Mouse (Mus musculus) gastrocnemius, postnatal 36 days (tissue): ENCODE measurements around the gene Mamdc2. TPM values are rescaled to one million over a fixed set of nuclear protein-coding genes. Genes with fewer than 3 reads are reported as not detected.
A peak's percentile ranks its signal among the peaks of the same experiment; 100 is the strongest.

Experiments
- DNase-seq, 2 experiments: peaks; one replicate each; pipeline ENCODE4 v3.0.0; 2022
- intact Hi-C: fragments of 180-260 bp; cut with DNase I; formaldehyde crosslinking; loops from one replicate; pipeline ENCODE4 v1.15.1; 2025
- total RNA-seq, 2 experiments: library from RNA; stranded (reverse); gene quantifications; 2 replicates each; pipeline ENCODE4 v1.2.3; 2021

Mamdc2 gene
- total RNA-seq, 2 experiments from 2014 or later = 0.89 to 0.92 TPM

DNA sequence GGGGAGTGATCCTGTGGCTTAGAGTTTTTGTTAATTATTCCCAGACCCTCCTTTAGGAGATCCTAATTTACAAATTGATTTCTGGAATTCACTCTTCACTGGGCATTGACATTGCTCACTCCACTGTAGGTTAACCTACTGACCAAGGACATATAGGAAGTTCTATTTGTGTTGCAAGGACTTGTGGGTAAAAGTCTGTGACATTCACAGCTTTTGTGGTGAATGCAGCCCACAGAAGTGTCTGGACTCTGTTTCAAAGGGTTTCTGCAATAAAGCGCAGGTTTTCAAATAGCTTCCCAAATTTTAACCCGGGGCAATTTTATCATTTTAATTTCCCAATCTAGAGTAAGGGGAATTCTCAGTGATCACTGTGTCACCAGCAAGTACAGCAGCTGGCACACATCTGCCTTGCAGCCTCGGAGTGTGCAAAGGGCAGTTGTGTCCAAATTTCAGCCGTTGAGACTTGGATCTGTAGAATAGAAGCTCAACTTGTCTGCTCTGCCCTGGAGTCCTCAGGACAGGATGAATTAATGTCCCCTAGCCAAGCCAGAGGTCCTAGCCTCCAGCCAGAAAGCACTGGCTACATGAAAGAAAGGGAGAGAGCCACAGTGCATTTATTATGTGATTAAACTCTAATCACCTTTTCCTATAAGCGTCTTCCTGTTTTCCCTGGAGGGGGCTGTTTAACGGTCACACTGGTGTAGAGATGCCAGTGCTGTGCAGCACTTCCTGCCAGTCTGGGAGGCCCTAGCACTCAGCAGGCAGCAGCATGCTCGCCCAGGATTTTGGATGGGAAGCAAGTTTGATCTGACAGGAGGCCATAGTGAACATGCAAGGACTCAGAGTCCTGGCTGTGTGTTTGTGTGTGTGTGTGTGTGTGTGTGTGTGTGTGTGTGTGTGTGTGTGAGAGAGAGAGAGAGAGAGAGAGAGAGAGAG lies 3.1 kb downstream of the Mamdc2 start:
- intact Hi-C loops = no loop called here
- no peak for DNase-seq

DNA sequence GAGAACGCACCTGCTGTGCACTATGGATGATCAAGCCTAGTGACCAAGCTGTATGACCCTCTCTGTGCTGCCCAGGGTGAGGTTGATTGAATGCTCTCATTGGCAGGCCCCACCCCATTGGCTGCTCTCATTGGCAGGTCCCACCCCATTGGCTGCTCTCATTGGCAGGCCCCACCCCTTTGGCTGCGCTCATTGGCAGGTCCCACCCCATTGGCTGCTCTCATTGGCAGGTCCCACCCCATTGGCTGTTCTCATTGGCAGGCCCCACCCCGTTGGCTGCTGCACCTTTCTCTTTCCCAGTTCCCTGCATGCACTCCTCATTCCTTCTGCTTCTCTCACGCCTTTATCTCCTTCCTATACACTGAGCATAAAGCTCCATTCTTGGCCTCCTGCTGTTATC lies 12.5 kb downstream of the Mamdc2 start:
- intact Hi-C loops = no loop called here
- DNase-seq = no peak

DNA sequence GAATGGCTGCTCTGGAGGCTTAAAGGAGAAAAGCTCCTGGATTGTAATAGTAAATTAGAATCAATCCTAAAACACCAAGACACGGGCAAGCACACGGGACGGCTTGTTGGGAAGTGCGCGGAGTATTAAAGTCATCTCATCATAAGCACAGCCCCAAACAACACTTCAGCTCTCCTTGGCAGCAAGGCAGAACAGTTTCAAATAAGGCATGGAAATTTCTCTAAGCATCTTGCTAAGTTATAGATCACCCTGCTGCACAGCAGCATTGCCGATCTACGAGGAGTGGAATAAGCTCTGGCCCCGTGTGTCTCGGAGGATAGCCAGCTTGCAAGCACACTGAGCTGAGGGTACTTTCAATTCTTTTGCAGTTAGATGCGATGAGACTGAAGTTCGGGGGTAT lies 13.8 kb downstream of the Mamdc2 start:
- DNase-seq = no peak
- intact Hi-C loops = no loop called here

DNA sequence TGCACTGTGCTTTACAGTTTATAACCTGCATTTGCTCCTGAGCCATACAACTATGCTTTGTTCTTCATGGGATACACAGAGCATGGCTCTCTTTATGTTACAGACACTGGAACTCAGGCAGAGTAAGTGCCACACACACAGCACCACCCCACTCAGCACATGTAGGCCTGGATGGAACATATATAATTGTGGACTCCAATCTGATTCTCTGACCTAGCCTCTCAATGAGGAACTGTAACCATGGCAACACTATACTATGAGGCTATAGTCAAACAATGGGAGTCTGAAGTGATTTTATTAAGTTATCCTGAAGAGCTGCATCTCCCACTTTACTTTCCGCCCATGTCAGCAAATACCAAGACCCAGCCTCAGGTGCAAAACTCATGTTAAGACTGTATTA lies 30.6 kb downstream of the Mamdc2 start:
- intact Hi-C loops = no loop called here
- no peak for DNase-seq

DNA sequence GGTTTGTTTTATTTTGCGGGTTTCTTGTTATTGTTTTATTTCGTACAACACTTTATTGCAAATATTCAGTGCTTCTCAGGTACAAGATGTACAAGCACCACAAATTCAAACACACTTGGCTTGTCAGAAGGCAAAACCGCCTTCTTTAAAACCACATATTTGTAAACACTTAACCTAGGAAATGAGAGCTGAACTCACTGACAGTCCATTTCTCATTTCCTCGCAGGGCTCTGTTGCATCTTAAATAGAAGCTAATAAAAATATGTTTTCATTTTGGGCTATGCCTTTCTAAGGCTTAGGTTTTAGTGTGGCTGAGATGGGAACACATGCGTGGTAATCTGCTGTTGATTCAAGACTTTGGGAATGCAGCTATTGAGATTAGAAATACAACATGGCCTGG lies 37.4 kb downstream of the Mamdc2 start:
- intact Hi-C loops = no loop called here
- no peak for DNase-seq

DNA sequence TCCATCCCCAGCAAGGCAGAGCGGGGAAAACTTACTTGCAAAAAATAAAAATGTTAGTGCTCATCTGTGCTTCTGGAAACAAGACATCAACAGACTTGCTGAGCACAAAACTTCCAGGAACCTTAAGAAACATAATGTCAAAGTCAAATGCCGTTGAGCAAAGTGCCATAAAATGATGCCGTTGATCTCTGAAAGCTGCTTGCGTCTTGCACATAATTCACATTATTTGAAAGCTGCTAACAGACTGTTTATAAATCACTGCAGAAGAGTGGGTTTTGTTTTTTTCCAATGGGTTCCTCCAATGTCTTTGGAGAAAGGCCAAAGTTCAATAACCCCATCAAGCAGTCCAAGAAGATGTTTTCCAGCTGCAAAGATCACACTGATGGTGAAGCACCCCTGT lies 37.9 kb downstream of the Mamdc2 start:
- intact Hi-C loops = no loop called here

DNA sequence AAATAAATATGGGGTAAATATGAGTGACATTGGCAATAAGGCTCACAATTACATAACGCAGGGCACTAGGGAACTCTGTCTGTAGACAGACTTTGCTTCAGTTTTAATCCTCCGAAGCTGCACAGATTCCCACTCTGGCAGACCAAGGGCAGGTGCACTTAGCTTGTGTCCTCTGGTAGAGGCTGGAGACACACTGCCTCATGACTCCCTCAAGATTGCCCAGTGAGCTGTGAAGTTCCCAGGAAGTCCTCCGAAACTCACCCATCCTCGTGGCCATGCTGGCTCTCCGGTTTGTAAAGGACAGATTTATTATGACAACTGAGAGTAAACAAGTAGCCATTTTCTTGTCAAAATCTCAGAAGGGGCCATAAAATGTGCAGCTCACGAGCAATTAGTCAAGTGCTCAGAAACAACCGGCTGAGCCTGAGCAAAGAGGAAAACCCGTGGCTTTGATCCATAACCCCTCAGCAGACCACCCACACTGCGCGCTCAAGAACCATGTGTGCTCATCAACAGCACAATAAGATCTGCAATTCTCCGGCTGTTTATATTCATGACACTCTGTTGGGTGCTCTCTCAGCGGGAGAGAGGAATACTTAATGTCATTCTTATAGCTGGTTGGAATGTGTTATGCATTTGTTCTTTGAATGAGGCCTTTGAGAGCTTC lies 46.6 kb downstream of the Mamdc2 start:
- intact Hi-C loops = no loop called here

More for the DNA sequence above, 37.9 kb downstream of the Mamdc2 start:
- no peak for DNase-seq

DNA sequence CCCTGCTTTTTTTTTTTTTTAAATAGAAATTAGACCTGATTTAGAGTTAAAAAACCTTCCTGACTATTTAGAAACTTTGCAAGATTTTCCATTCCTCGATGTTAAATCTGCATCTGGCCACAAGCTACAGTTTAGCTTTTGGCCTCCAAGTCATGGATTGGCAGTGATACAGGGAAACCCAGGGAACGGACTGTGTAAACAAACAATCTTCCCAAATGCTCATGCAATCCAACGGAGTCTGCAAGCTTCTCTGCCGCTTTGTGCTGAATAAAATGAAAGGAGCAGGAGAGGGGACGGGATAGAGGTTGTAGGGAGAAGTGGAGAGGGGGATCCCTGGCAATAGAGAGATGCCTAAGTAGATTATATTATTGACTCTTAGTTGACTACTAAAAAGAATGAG lies 47.8 kb downstream of the Mamdc2 start:
- DNase-seq = peak in 1 of 2 experiments; percentile 53
- intact Hi-C loops = no loop called here

More for the DNA sequence above, 46.6 kb downstream of the Mamdc2 start:
- no peak for DNase-seq

DNA sequence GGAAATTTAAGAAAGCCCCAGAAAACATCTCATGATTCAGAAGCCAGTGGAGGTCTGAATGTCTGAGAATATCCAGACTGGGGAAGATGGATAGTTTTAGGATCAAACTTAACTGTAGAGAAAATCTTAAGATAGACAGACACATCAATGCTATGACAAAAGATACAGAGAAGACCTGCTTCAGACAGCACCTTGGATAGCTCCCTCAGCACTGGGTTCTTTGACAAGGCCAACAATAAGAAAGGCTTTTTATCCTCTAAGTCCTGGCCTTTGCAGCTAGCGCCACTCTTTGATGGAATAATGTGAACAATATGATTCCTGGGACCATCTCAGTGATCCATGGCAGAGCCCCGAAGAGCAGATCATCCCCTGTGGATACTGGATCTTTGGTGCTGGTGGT lies 52.3 kb downstream of the Mamdc2 start:
- intact Hi-C loops = no loop called here
- DNase-seq = no peak

DNA sequence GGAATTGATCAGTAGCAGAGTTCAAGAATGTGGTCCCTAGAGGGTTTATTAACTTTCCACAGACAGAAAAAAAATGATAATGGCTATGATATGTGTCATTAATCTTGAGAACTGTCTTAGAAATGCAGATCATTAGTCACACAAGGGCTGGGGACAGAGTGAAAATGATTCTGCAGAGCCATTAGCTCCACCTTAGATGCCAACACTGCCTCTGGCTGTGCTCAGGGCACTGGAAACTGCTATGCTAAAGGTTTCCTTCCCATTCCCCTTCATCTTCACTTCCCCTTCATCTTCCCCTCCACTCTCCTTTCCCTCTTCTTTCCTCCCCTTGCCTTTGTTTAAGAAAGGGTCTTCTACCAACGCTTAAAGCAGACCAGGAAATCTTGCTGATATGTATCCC lies 53.6 kb downstream of the Mamdc2 start:
- intact Hi-C loops = no loop called here
- no peak for DNase-seq

DNA sequence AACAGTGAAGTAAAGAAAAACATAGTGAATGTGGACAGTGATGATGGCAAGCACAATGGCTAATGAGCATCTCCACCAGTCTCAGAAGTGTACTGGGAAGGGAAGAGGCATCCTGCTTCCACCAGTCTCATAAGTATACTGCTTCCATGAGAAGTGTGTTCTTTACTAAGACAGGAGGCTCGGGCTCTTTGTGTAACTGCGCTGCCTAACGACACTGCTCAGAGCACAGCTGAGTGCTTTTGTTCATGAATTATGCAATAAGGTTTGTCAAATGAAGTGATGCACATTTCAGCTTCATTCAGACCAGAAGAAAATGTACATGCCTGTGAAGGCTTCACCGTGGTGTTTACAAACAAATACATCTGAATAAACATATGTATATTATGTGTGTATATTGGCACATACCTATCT lies 59.4 kb downstream of the Mamdc2 start:
- no peak for DNase-seq
- intact Hi-C loops = no loop called here

DNA sequence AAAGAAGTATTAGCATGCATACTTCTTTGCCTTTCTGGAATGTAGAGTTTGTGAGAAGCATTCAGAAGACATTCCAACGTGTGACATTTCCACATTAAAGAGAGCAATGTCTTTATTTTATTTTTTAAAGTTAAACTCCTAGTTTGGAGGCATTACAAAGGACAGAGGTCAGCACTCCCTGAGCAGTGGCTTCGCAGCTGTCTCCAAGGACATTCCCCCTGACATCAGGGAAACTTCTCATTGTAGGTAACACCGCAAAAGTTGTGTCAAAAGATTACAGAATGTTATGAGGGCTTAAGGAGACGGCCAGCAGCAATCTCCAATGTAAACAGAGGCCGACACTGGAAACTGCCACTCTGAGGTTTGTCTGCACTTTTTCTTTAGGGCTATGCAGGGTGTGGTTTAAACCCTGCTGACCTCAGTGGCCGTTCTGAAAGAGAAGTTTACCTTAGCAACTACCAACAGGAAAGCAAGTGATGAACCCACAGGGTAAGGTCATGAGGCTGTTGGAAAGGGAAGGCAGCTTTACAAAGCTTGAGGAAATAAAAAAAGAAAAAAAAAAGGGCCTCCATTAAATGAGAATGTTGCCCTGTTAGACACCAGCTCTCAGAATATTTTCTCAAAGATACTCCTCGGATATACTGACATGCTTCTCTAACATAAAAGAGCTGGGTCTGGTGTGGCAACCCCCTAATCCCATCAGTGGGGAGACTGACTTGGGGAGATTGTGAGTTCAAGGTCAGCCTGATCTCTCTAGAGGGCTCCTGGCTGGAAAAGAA lies 60.0 kb downstream of the Mamdc2 start:
- DNase-seq = no peak
- intact Hi-C loops = no loop called here

DNA sequence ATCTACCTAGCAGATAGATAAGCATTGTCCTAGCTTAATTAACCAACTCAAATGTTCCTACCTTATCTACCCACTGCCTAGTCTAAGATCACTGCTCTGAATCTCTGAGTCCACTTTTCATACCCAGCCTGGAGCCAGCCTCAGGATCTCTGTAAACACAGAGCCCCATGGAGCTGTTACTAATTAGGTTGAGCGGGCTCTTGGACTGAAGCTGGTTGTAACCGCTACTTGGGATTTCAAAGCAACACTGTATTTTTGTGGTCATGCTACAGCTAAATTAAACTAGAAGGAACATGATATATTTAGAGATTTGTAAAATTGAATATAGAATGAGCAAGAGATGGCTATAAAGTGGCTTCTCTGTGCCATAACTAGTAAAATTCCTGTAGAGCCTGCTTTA lies 65.8 kb downstream of the Mamdc2 start:
- DNase-seq = no peak
- intact Hi-C loops = no loop called here

DNA sequence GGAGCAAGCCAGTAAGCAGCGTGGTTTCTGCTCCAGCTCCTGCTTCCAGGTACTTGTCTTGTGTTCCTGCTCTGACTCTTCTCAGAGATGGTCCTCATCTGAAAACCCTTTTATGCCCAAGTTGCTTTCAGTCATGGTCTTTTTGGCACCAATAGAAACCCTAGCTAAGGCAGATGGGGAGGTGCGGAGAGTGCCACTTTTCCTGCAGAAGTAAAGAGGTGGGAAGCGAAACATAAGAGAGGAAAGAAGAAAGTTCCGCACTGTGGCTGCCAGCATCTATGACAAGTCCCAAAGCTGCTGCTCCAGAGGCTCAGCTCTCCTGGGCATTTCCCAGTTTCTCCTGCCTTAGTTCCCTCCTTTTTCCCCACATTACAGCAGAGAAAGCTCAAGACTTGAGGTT lies 67.3 kb downstream of the Mamdc2 start:
- no peak for DNase-seq
- intact Hi-C loops = no loop called here

DNA sequence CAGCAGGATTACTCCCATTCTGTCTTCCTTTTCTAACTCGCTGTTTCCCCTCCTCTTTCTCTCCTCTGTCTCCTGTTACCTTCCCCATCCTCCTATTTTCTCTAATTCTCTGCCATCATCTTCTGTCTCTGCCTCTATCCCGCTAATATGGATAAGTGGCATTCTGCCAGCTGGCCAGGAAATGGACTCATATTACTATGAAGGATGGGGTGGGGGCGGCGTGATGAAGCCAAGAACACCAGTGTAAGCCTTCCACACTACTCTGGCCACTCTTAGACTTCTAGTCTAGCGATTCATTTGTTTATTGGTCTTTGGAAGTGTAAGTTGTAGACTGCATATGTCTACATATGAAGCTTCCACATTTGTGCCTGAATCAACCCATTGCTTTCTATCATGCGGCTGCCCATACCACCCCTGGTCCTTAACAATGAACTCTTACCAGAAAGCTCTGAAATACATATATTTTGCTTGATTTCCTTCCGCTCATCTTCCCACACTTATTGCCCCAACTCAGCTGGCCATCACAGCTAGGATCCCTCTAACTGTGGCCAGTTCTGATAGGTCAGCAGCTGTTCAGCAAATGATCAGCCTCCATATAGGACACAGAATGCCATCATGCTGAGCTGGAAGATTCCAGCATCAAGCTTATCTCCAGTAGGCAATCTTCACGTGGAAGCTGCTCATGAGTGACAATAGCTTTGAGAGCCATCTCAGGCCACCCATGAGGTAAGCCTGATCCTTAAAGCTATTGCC lies 68.3 kb downstream of the Mamdc2 start:
- DNase-seq = no peak
- intact Hi-C loops = no loop called here

DNA sequence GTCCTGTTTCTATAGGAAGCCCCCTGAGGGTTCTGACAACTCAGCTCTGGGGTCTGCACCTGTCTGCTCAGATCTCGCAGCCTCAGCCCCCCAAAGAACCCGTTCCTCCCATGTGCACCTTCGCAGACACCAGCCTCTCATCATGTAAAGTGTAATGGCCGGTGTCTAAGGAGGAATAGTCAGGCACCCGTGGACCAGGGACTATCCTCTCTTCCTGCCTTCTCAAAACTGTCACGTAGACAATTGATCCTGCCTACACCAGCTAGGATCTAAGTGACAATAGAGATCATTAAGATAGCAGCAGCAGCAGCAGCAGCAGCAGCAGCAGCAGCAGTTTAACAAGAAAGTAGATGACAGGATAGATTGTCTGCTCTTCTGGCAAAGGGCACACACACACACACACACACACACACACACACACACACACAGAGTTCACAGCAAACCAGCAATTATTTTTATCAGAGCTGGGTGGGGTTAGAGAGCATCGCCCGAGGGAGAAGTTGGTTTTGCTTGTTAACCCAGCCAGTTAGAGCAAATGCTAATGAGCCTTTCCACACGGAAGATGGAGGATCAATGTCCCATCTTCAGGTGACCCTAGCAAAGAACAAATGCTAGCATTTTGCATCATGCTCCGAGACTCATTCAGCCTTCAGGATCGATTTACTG lies 71.6 kb downstream of the Mamdc2 start:
- no peak for DNase-seq
- intact Hi-C loops = no loop called here

DNA sequence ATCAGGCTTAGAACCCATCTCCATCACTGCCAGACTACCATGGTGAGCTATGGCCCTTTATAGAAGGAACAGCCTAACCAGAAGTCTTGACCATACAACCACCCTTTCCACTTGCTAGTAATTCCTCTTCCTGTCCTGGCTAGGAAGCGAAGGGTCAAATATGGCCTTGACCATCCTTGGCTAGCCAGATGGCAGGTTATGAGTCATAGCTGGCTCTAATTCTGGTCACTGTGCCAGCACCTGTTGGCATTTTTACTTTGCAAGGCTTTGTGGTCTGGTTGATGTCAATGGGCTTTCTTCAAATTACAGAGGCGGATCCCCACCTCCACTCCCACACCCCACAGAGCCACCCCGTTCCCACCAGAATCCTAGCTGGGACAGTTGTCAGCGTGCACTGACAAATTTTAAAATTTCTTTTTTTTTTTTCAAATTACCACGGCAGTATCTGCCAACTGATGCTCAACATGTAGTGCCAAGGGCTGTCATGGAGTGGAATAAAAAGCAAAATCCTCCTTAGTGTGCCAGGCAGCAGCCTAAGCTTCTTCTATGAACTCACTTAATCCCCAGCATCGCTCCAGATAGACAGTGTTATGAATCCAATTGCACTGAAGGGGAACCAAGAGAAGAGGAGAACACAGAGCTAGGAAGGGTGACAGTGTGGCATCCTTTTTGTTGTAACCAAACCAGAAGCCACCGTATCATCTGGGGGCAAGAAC lies 73.1 kb downstream of the Mamdc2 start:
- DNase-seq = no peak
- intact Hi-C loops = no loop called here

DNA sequence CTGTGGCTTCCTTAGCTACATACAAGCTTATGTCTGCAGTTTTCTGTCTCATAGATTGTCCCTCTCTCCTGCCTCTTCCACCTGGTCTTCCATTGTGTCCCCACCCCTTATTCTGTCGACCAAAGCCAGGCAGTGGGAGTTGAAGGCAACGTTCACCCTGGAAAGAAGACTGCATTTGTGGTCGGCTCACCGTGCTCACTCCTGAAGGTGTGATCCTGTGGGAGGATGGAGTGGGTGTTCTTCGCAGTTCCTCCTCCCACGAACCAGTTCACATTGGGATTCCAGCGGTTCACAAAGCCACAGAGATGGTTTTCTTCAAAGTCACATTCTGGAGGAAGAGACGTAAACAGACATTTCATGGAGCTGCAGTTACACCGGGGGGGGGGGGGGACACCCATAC lies 74.5 kb downstream of the Mamdc2 start:
- intact Hi-C loops = loop anchor here (2.0 kb wide), 1 partner anchor 149 kb away; no protein-coding TSS in a partner anchor

DNA sequence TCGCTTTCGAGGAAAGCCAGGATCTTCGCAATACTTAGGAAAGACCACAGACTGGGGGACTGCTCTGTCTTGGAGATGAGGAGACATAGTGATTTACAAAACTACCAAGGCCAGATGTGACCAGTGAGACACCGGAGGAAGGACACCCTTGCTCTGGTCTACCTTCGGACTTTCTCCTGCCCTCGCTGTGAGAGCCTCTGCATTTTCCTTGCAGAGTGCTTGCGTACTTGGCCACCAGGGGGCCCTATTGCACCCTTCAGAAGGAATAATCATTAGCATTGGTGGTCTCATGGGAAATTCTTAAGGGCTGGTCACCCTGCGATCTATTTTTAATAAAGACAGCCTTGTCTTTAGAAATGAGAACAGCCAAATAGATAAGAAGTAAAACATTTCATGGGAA lies 75.0 kb downstream of the Mamdc2 start:
- peak; percentile 28 to 37 for DNase-seq
- intact Hi-C loops = loop anchor here (2.0 kb wide), 1 partner anchor 150 kb away; no protein-coding TSS in a partner anchor

More for the DNA sequence above, 74.5 kb downstream of the Mamdc2 start:
- no peak for DNase-seq
